Mouse (Mus musculus): ENCODE measurements around the gene Nexn. TPM values are rescaled to one million over a fixed set of nuclear protein-coding genes. Genes with fewer than 3 reads are reported as not detected.
"Not testable (repeated sequence)": the region's sequence is repeated elsewhere in the genome, so short reads cannot be mapped to it uniquely, and the experiment has no call there.

Nexn gene
- polyA plus RNA-seq, 1 experiment from 2014 or later = 1.6 TPM

DNA sequence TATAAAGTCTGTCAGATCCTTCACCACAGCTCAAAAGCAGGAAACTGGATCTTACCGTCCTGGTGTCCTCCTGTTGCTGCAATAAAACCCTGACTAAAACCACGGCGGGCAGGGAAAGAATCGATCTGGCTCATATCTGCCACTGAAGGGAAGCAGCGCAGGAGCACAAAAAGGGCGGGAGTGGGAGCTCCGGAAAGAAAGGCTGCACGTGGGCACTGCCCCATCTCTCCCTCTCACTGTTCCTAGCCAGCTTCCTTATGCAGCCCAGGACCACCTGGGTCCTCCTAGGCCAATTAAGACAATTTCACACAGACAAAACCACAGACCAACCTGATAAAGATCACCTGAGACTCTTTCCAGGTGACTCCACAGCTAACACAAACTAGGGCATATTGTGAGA is 4.7 kb downstream of the Nexn start:
- Histone ChIP-seq H3K9me3 (replicated peaks) (no peaks in the 10 kb centered on the region), H3K9ac (no peak overlapping the region), H3K27me3 (peaks cover 62% of the 10 kb centered on the region), H3K4me2 (0 out of 2 replicates have a peak overlapping the region, but pooled peaks have one; percentile 12), H3K27ac (no peak overlapping the region), H3K4me3 (replicated peaks) (no peak overlapping the region), H3K4me1 (replicated peaks) (peaks cover 32% of the 10 kb centered on the region), H3K36me3 (no peaks in the 10 kb centered on the region)
- WGBS (ENCODE audit: insufficient replicate concordance) = 23% methylated on average over 8 of the region's 8 CpGs
- DNase-seq (no peak), ATAC-seq (ENCODE audit: low read depth) (no peak)

DNA sequence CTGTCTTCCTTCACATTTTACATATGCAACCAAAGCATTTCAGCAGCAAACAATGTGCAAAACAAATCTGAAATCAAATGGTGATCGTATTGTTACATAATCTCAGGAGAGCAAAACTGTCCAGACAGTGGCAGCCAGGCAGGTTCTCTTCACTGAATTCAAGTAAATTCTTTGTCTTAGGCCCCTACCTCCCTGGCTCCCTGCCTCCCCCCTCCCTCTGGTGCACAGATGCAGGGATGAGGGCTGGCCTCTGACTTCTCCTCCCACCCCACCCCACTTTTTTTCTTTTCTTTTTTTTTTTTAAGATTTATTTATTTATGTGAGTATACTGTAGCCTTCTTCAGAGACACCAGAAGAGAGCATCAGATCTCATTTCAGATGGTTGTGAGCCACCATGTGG is 5.8 kb downstream of the Nexn start:
- Histone ChIP-seq H3K9ac (no peak overlapping the region), H3K4me1 (replicated peaks) (peaks cover 24% of the 10 kb centered on the region), H3K4me3 (replicated peaks) (no peak overlapping the region), H3K36me3 (no peaks in the 10 kb centered on the region), H3K27me3 (peaks cover 52% of the 10 kb centered on the region), H3K27ac (no peak overlapping the region), H3K9me3 (replicated peaks) (no peaks in the 10 kb centered on the region), H3K4me2 (no peak overlapping the region)
- 81% methylated on average over 1 of the region's 1 CpGs for WGBS (ENCODE audit: insufficient replicate concordance)
- ATAC-seq (ENCODE audit: low read depth) (no peak), DNase-seq (no peak)

GRCm38 (mm10) chr3:152259409-152259808 is 6.7 kb downstream of the Nexn start:
- H3K27me3 ChIP-seq = peaks cover 42% of the 10 kb centered on the region
- ATAC-seq (ENCODE audit: low read depth) (peak; percentile 58), DNase-seq (peak; percentile 38)
- not testable (repeated sequence) for H3K9me3 ChIP-seq (replicated peaks); H3K36me3 ChIP-seq; H3K4me2 ChIP-seq; H3K4me3 ChIP-seq (replicated peaks); H3K27ac ChIP-seq; H3K9ac ChIP-seq
- H3K4me1 ChIP-seq (replicated peaks) = peaks cover 14% of the 10 kb centered on the region
- WGBS (ENCODE audit: insufficient replicate concordance) = 22% methylated on average over 8 of the region's 9 CpGs

- no peak overlapping the region for H3K9ac ChIP-seq
- DNase-seq (no peak), ATAC-seq (ENCODE audit: low read depth) (no peak)
- peaks cover 23% of the 10 kb centered on the region for H3K27me3 ChIP-seq
- no peak overlapping the region for H3K27ac ChIP-seq
- no peaks in the 10 kb centered on the region for H3K36me3 ChIP-seq
- H3K4me3 ChIP-seq (replicated peaks) = no peak overlapping the region
- H3K4me1 ChIP-seq (replicated peaks) = peaks cover 12% of the 10 kb centered on the region
- H3K9me3 ChIP-seq (replicated peaks) = no peaks in the 10 kb centered on the region
- WGBS (ENCODE audit: insufficient replicate concordance) = 68% methylated on average over 3 of the region's 3 CpGs
- H3K4me2 ChIP-seq = no peak overlapping the region
These were observed 8.6 kb downstream of the Nexn start for GRCm38 (mm10) chr3:152257528-152257927.

- H3K4me3 ChIP-seq (replicated peaks) = no peak overlapping the region
- H3K36me3 ChIP-seq = no peaks in the 10 kb centered on the region
- H3K4me1 ChIP-seq (replicated peaks) = no peaks in the 10 kb centered on the region
- no peak for ATAC-seq (ENCODE audit: low read depth)
- no peak overlapping the region for H3K27ac ChIP-seq
- 62% methylated on average over 1 of the region's 1 CpGs for WGBS (ENCODE audit: insufficient replicate concordance)
- no peaks in the 10 kb centered on the region for H3K9me3 ChIP-seq (replicated peaks)
- H3K4me2 ChIP-seq = no peak overlapping the region
- no peak overlapping the region for H3K9ac ChIP-seq
- H3K27me3 ChIP-seq = no peaks in the 10 kb centered on the region
- no peak for DNase-seq
These were observed 15.7 kb downstream of the Nexn start for GRCm38 (mm10) chr3:152250487-152250886.

DNA sequence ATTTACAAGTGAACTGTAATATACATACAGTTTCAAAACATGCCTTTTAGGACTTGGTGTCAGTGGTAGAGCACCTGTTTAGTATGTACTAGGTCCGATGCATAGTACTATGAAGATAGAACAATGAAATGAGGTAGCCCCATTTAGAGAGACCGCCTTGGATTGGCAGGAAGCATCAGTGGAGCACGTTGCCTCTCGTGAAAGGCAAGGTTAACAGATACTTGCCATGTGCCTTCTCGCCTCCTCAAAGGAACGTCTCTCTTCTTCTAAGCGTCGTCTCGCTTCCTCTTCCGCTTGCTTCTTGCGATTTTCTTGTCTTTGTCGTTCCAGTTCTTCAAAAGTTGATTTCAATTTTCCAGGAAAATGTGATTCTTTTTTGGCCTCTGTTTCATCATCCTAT is 18.4 kb downstream of the Nexn start:
- Histone ChIP-seq H3K36me3 (no peaks in the 10 kb centered on the region), H3K4me3 (replicated peaks) (no peak overlapping the region), H3K27ac (no peak overlapping the region), H3K4me2 (no peak overlapping the region), H3K9ac (no peak overlapping the region), H3K4me1 (replicated peaks) (no peaks in the 10 kb centered on the region), H3K27me3 (no peaks in the 10 kb centered on the region), H3K9me3 (replicated peaks) (no peaks in the 10 kb centered on the region)
- no peak for ATAC-seq (ENCODE audit: low read depth)
- WGBS (ENCODE audit: insufficient replicate concordance) = 74% methylated on average over 12 of the region's 12 CpGs
- no peak for DNase-seq

GRCm38 (mm10) chr3:152245273-152245910 is 20.8 kb downstream of the Nexn start:
- DNase-seq = no peak
- Histone ChIP-seq H3K27ac (no peak overlapping the region), H3K9me3 (replicated peaks) (no peaks in the 10 kb centered on the region), H3K9ac (no peak overlapping the region), H3K36me3 (no peaks in the 10 kb centered on the region), H3K4me2 (no peak overlapping the region), H3K27me3 (no peaks in the 10 kb centered on the region), H3K4me3 (replicated peaks) (no peak overlapping the region), H3K4me1 (replicated peaks) (no peaks in the 10 kb centered on the region)
- no peak for ATAC-seq (ENCODE audit: low read depth)
- WGBS (ENCODE audit: insufficient replicate concordance) = 69% methylated on average over 5 of the region's 5 CpGs

- Histone ChIP-seq H3K27me3 (no peaks in the 10 kb centered on the region), H3K27ac (no peak overlapping the region), H3K9me3 (replicated peaks) (no peaks in the 10 kb centered on the region), H3K4me1 (replicated peaks) (no peaks in the 10 kb centered on the region), H3K4me3 (replicated peaks) (no peak overlapping the region), H3K9ac (no peak overlapping the region), H3K4me2 (no peak overlapping the region), H3K36me3 (peaks cover 4% of the 10 kb centered on the region; the same call in 1 of the 2 replicates)
- 70% methylated on average over 4 of the region's 4 CpGs for WGBS (ENCODE audit: insufficient replicate concordance)
- no peak for ATAC-seq (ENCODE audit: low read depth)
- no peak for DNase-seq
These were observed 22.8 kb downstream of the Nexn start for GRCm38 (mm10) chr3:152243304-152243703.

- H3K27ac ChIP-seq = no peak overlapping the region
- H3K27me3 ChIP-seq = no peaks in the 10 kb centered on the region
- no peaks in the 10 kb centered on the region for H3K9me3 ChIP-seq (replicated peaks)
- H3K4me2 ChIP-seq = no peak overlapping the region
- H3K4me1 ChIP-seq (replicated peaks) = no peaks in the 10 kb centered on the region
- ATAC-seq (ENCODE audit: low read depth) (no peak), DNase-seq (no peak)
- 71% methylated on average over 3 of the region's 3 CpGs for WGBS (ENCODE audit: insufficient replicate concordance)
- no peak overlapping the region for H3K4me3 ChIP-seq (replicated peaks)
- no peak overlapping the region for H3K9ac ChIP-seq
- H3K36me3 ChIP-seq = peaks cover 18% of the 10 kb centered on the region
These were observed 25.1 kb downstream of the Nexn start for GRCm38 (mm10) chr3:152241098-152241497.

GRCm38 (mm10) chr3:152239592-152239991 is 26.6 kb downstream of the Nexn start:
- no peaks in the 10 kb centered on the region for H3K9me3 ChIP-seq (replicated peaks)
- H3K4me3 ChIP-seq (replicated peaks) = no peak overlapping the region
- no peak overlapping the region for H3K4me2 ChIP-seq
- no peak for ATAC-seq (ENCODE audit: low read depth)
- H3K27me3 ChIP-seq = no peaks in the 10 kb centered on the region
- DNase-seq = no peak
- no peak overlapping the region for H3K27ac ChIP-seq
- WGBS (ENCODE audit: insufficient replicate concordance) = 91% methylated on average over 1 of the region's 1 CpGs
- peaks cover 27% of the 10 kb centered on the region for H3K36me3 ChIP-seq
- no peak overlapping the region for H3K9ac ChIP-seq
- no peaks in the 10 kb centered on the region for H3K4me1 ChIP-seq (replicated peaks)

DNA sequence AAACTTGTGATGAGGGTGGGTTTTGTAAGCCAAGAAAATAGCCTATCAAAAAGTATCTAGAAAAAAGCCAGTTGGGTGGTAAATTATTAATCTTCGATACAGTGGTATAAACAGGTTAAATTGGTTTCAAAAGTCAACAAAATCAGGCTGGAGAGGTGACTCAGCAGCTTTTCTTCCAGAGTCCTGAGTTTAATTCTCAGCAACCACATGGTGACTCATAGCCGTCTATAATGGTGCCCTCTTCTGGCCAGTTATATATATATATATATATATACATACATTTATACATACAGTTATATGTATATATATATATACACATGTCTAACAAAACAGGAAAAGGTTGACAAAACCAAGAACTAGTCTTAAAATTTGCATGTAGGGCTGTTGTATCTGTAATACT is 27.3 kb downstream of the Nexn start:
- DNase-seq = no peak
- Histone ChIP-seq H3K36me3 (peaks cover 30% of the 10 kb centered on the region), H3K4me3 (replicated peaks) (no peak overlapping the region)

GRCm38 (mm10) chr3:152235805-152236204 is 30.3 kb downstream of the Nexn start:
- peaks cover 52% of the 10 kb centered on the region for H3K36me3 ChIP-seq
- no peaks in the 10 kb centered on the region for H3K9me3 ChIP-seq (replicated peaks)
- no peaks in the 10 kb centered on the region for H3K27me3 ChIP-seq
- ATAC-seq (ENCODE audit: low read depth) = no peak
- no peak overlapping the region for H3K4me3 ChIP-seq (replicated peaks)
- no peak for DNase-seq
- H3K27ac ChIP-seq = no peak overlapping the region
- peaks cover 9% of the 10 kb centered on the region for H3K4me1 ChIP-seq (replicated peaks)
- no peak overlapping the region for H3K9ac ChIP-seq
- WGBS (ENCODE audit: insufficient replicate concordance) = 92% methylated on average over 1 of the region's 1 CpGs
- H3K4me2 ChIP-seq = no peak overlapping the region

More for the DNA sequence above, 27.3 kb downstream of the Nexn start:
- H3K27me3 ChIP-seq = no peaks in the 10 kb centered on the region
- WGBS (ENCODE audit: insufficient replicate concordance) = 36% methylated on average over 2 of the region's 2 CpGs
- H3K4me1 ChIP-seq (replicated peaks) = no peaks in the 10 kb centered on the region
- ATAC-seq (ENCODE audit: low read depth) = peak; percentile 61
- H3K27ac ChIP-seq = no peak overlapping the region
- no peak overlapping the region for H3K9ac ChIP-seq
- H3K9me3 ChIP-seq (replicated peaks) = no peaks in the 10 kb centered on the region
- no peak overlapping the region for H3K4me2 ChIP-seq
